Mouse (Mus musculus): ENCODE measurements at regions not wholly inside any gene's neighbourhood (a gene's known extent, or its start where the extent isn't known, plus 50 kb on each side); places are given as distances from the start of the nearest gene placed in this dataset.

GRCm38 (mm10) chr9:41473506-41473905 is 312.0 kb upstream of the Ubash3b start:
- H3K27ac ChIP-seq (ENCODE audit: low read depth, low read length) = no peak overlapping the region
- H3K9ac ChIP-seq (ENCODE audit: low read depth, low read length) = no peak overlapping the region
- ATAC-seq = no peak
- H3K27me3 ChIP-seq (replicated peaks; ENCODE audit: control insufficient read depth, insufficient read depth, low read length) = no peaks in the 10 kb centered on the region
- no peak overlapping the region for H3K4me3 ChIP-seq (ENCODE audit: low read depth, low read length)
- H3K9me3 ChIP-seq (ENCODE audit: control insufficient read depth) = no peaks in the 10 kb centered on the region
- no peak for TF ChIP-seq CTCF (IDR thresholded peaks at IDR 0.05; ENCODE audit: low read depth)
- no peak overlapping the region for H3K4me2 ChIP-seq (replicated peaks; ENCODE audit: low read depth)
- no peaks in the 10 kb centered on the region for H3K36me3 ChIP-seq (ENCODE audit: control insufficient read depth, insufficient read depth)
- WGBS = 87% methylated on average over 5 of the region's 5 CpGs
- H3K4me1 ChIP-seq (replicated peaks; ENCODE audit: control insufficient read depth, insufficient read depth, low read length) = no peaks in the 10 kb centered on the region

- 86% methylated on average over 3 of the region's 3 CpGs for WGBS
- Histone ChIP-seq H3K27ac (ENCODE audit: low read depth, low read length) (no peak overlapping the region), H3K9ac (ENCODE audit: low read depth, low read length) (no peak overlapping the region), H3K9me3 (ENCODE audit: control insufficient read depth) (no peaks in the 10 kb centered on the region), H3K4me3 (ENCODE audit: low read depth, low read length) (no peak overlapping the region), H3K36me3 (ENCODE audit: control insufficient read depth, insufficient read depth) (no peaks in the 10 kb centered on the region), H3K4me2 (replicated peaks; ENCODE audit: low read depth) (no peak overlapping the region), H3K4me1 (replicated peaks; ENCODE audit: control insufficient read depth, insufficient read depth, low read length) (no peaks in the 10 kb centered on the region), H3K27me3 (replicated peaks; ENCODE audit: control insufficient read depth, insufficient read depth, low read length) (no peaks in the 10 kb centered on the region)
- TF ChIP-seq CTCF (IDR thresholded peaks at IDR 0.05; ENCODE audit: low read depth) = no peak
- ATAC-seq = no peak
Measured at GRCm38 (mm10) chr9:41471345-41471744, 309.8 kb upstream of the Ubash3b start.

GRCm38 (mm10) chr9:41470010-41470409 is 308.5 kb upstream of the Ubash3b start:
- Histone ChIP-seq H3K36me3 (ENCODE audit: control insufficient read depth, insufficient read depth) (no peaks in the 10 kb centered on the region), H3K4me1 (replicated peaks; ENCODE audit: control insufficient read depth, insufficient read depth, low read length) (no peaks in the 10 kb centered on the region), H3K27me3 (replicated peaks; ENCODE audit: control insufficient read depth, insufficient read depth, low read length) (no peaks in the 10 kb centered on the region), H3K27ac (ENCODE audit: low read depth, low read length) (no peak overlapping the region), H3K4me3 (ENCODE audit: low read depth, low read length) (no peak overlapping the region), H3K4me2 (replicated peaks; ENCODE audit: low read depth) (no peak overlapping the region), H3K9ac (ENCODE audit: low read depth, low read length) (no peak overlapping the region), H3K9me3 (ENCODE audit: control insufficient read depth) (no peaks in the 10 kb centered on the region)
- WGBS = 57% methylated on average over 6 of the region's 6 CpGs
- TF ChIP-seq CTCF (IDR thresholded peaks at IDR 0.05; ENCODE audit: low read depth) = no peak
- ATAC-seq = no peak

GRCm38 (mm10) chr9:41469414-41469813 is 307.9 kb upstream of the Ubash3b start:
- Histone ChIP-seq H3K27ac (ENCODE audit: low read depth, low read length) (no peak overlapping the region), H3K9me3 (ENCODE audit: control insufficient read depth) (no peaks in the 10 kb centered on the region), H3K9ac (ENCODE audit: low read depth, low read length) (no peak overlapping the region), H3K27me3 (replicated peaks; ENCODE audit: control insufficient read depth, insufficient read depth, low read length) (no peaks in the 10 kb centered on the region), H3K36me3 (ENCODE audit: control insufficient read depth, insufficient read depth) (no peaks in the 10 kb centered on the region), H3K4me3 (ENCODE audit: low read depth, low read length) (no peak overlapping the region), H3K4me1 (replicated peaks; ENCODE audit: control insufficient read depth, insufficient read depth, low read length) (no peaks in the 10 kb centered on the region), H3K4me2 (replicated peaks; ENCODE audit: low read depth) (no peak overlapping the region)
- ATAC-seq = no peak
- TF ChIP-seq CTCF (IDR thresholded peaks at IDR 0.05; ENCODE audit: low read depth) = no peak
- WGBS = 78% methylated on average over 5 of the region's 5 CpGs

- Histone ChIP-seq H3K9ac (ENCODE audit: low read depth, low read length) (no peak overlapping the region), H3K4me2 (replicated peaks; ENCODE audit: low read depth) (no peak overlapping the region), H3K9me3 (ENCODE audit: control insufficient read depth) (no peaks in the 10 kb centered on the region), H3K27ac (ENCODE audit: low read depth, low read length) (no peak overlapping the region), H3K27me3 (replicated peaks; ENCODE audit: control insufficient read depth, insufficient read depth, low read length) (no peaks in the 10 kb centered on the region), H3K4me3 (ENCODE audit: low read depth, low read length) (no peak overlapping the region), H3K36me3 (ENCODE audit: control insufficient read depth, insufficient read depth) (no peaks in the 10 kb centered on the region), H3K4me1 (replicated peaks; ENCODE audit: control insufficient read depth, insufficient read depth, low read length) (no peaks in the 10 kb centered on the region)
- 82% methylated on average over 8 of the region's 8 CpGs for WGBS
- TF ChIP-seq CTCF (IDR thresholded peaks at IDR 0.05; ENCODE audit: low read depth) = no peak
- ATAC-seq = no peak
Measured at GRCm38 (mm10) chr9:41464057-41464685, 302.7 kb upstream of the Ubash3b start.

- no peak overlapping the region for H3K4me3 ChIP-seq (ENCODE audit: low read depth, low read length)
- no peak overlapping the region for H3K27ac ChIP-seq (ENCODE audit: low read depth, low read length)
Measured at GRCm38 (mm10) chr9:41461742-41462141, 300.2 kb upstream of the Ubash3b start.

GRCm38 (mm10) chr9:41460709-41461108 is 299.2 kb upstream of the Ubash3b start:
- no peak overlapping the region for H3K27ac ChIP-seq (ENCODE audit: low read depth, low read length)
- no peaks in the 10 kb centered on the region for H3K4me1 ChIP-seq (replicated peaks; ENCODE audit: control insufficient read depth, insufficient read depth, low read length)
- H3K9me3 ChIP-seq (ENCODE audit: control insufficient read depth) = no peaks in the 10 kb centered on the region
- no peaks in the 10 kb centered on the region for H3K27me3 ChIP-seq (replicated peaks; ENCODE audit: control insufficient read depth, insufficient read depth, low read length)
- no peaks in the 10 kb centered on the region for H3K36me3 ChIP-seq (ENCODE audit: control insufficient read depth, insufficient read depth)
- ATAC-seq = no peak
- no peak overlapping the region for H3K4me2 ChIP-seq (replicated peaks; ENCODE audit: low read depth)
- H3K9ac ChIP-seq (ENCODE audit: low read depth, low read length) = no peak overlapping the region
- no peak for TF ChIP-seq CTCF (IDR thresholded peaks at IDR 0.05; ENCODE audit: low read depth)
- H3K4me3 ChIP-seq (ENCODE audit: low read depth, low read length) = no peak overlapping the region
- WGBS = 72% methylated on average over 6 of the region's 6 CpGs

More at GRCm38 (mm10) chr9:41461742-41462141, 300.2 kb upstream of the Ubash3b start:
- peak; percentile 94 for TF ChIP-seq CTCF (IDR thresholded peaks at IDR 0.05; ENCODE audit: low read depth)
- H3K4me1 ChIP-seq (replicated peaks; ENCODE audit: control insufficient read depth, insufficient read depth, low read length) = no peaks in the 10 kb centered on the region
- no peaks in the 10 kb centered on the region for H3K9me3 ChIP-seq (ENCODE audit: control insufficient read depth)
- no peaks in the 10 kb centered on the region for H3K27me3 ChIP-seq (replicated peaks; ENCODE audit: control insufficient read depth, insufficient read depth, low read length)
- no peaks in the 10 kb centered on the region for H3K36me3 ChIP-seq (ENCODE audit: control insufficient read depth, insufficient read depth)
- H3K4me2 ChIP-seq (replicated peaks; ENCODE audit: low read depth) = no peak overlapping the region
- ATAC-seq = peak; percentile 45; the same call in 1 of the 2 replicates
- H3K9ac ChIP-seq (ENCODE audit: low read depth, low read length) = no peak overlapping the region
- 16% methylated on average over 11 of the region's 11 CpGs for WGBS
